Mouse (Mus musculus) T-cell, adult 2 months (primary cell): ENCODE results near the gene Lgr5.

Source experiments
- DNase-seq: peaks from one replicate; pipeline ENCODE4 v3.0.0; 2022; ENCODE audit warnings: low spot score

Lgr5 gene

DNA sequence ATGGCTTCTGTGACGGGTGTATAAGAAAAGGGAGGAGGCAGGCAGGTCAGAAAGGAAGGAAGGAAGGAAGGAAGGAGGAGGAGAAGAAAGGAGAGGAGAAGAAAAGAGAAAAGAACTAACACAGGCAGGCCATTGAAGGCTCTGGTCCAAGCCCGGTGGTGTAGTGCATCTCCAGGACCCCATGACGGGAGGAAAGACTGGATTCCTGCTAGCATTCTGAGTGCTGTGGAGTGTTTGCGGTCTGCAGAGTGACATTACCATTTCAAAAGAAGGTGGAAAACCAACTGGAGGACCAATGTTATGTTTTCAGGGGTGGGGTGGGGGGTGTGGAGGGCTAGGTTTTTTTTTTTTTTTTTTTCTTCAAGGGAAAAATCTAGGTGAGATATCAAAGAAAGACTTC is 165.6 kb downstream of the Lgr5 start:
- no peak for DNase-seq

- DNase-seq: no peak
Measured at GRCm38 (mm10) chr10:115414056-115414455, 173.5 kb downstream of the Lgr5 start.

GRCm38 (mm10) chr10:115413496-115413895 is 174.1 kb downstream of the Lgr5 start:
- DNase-seq: no peak

- DNase-seq: peak; percentile 51
Measured at GRCm38 (mm10) chr10:115406393-115406792, 181.2 kb downstream of the Lgr5 start.
